Mouse (Mus musculus) gastrocnemius, adult 18-20 months (tissue): ENCODE measurements at regions not wholly inside any gene's neighbourhood (a gene's known extent, or its start where the extent isn't known, plus 50 kb on each side); places are given as distances from the start of the nearest gene placed in this dataset.

ENCODE experiments used
- DNase-seq: peaks from one replicate; pipeline ENCODE4 v3.0.0; 2021; ENCODE audit warnings: low spot score

DNA sequence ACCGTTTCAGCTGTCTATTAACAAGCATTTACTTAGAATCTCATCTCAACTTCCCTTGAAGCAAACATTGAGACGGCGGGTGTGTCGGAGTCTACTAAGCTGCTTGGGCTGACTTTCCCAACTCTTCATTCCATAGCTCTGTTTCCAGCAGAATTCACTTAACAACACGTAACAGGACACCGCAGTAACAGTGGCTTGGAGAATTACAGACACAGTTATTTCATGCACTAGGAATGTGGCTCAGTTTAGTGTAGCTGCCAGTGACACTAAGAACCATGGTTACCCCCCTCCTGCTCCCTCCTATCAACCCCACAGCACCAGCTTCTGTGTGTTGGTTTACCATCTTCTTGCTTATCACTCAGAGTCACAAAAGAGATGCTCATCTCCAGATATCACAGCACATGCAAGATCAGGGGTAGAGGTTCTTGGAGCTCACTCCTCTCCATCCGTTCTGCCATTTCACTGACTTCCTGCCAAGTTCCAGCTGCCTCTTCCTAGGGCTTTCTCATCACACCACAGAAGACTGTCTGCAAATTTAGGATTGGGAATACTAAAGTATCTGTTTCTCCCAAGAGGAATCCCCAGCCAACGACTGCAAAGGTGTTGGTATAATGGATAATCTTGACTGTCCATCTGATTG is 90.7 kb downstream of the Banf2 start:
- peak; percentile 41 for DNase-seq

DNA sequence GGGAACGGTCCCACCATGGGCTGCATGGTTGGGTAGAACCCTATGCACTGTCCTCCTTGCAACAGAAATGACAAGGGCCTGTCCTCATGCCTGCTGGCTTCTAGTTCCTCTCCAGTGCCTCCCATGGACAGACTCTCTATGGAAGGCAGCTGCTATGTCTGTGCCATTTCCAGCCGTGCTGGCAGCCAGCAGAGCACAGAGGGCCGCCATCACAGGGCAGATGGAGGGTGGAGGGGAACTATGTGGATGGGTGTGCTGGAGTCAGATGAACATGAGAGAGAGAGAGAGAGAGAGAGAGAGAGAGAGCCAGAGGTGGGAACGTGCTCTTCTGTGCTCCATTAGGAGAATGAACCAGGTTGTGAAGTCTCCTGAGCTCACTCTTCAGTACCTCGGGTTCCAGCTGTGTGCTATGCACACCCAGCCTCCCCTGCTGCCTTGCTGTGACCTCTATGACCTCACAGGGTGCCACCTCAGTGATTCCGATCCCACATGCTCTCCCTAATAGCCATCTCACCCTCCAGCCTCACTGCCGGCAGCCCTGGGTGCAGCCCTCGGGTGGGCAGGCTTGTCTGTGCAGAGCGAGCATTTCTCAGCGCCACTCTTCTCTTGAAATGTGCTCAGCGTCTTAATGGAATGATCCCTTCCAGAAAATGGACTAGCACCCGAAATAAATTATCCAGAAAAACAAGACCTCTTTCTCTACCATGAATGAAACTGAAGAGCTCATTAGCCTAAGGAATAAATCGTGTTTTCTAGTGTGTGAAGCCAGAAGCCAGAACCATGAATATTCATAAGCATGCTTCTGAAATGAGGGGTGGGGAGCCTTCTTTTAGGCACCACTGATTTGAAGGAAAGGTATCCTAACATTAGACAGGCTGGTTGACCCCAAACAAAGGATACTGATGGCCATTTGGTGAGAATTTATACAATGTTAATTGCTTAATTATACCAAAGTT is 94.5 kb downstream of the Banf2 start:
- DNase-seq = no peak

DNA sequence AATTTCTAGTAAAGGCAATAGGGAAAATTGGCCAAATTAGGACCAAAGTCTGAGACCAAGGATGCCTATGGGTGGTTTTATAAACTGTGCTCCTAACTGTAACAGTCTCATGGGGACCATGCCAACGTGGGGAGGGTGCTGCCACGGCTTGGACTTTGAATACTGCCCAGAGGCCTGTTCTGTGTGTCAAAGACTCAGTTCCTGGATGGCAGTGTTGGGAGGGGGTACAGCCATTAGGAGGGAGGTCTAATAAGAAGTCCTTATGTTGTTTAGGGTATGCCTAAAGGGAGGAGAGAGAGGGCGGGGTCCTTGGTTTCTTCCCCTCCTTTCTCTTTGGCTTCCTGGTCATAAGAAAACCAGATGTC is 95.2 kb downstream of the Banf2 start:
- no peak for DNase-seq

DNA sequence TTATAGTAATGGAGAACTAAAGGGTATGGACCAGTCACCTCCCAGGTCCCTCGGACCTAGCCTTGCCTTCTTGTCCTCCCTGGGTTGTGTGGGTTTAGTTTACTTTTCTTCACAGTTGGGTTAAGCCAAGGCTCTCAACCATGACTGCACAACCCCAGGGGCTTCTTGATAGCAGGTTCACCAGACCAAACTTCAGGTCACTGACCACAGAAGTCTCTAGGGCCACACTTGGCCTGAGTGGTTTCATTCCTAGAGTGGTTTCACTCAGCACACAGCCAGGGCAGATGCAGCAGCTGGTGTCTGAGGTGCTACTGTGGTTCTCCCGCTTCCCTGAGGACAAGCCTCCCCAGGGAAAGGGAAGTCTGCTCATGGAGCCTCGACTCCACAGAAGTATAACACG is 95.7 kb downstream of the Banf2 start:
- no peak for DNase-seq

DNA sequence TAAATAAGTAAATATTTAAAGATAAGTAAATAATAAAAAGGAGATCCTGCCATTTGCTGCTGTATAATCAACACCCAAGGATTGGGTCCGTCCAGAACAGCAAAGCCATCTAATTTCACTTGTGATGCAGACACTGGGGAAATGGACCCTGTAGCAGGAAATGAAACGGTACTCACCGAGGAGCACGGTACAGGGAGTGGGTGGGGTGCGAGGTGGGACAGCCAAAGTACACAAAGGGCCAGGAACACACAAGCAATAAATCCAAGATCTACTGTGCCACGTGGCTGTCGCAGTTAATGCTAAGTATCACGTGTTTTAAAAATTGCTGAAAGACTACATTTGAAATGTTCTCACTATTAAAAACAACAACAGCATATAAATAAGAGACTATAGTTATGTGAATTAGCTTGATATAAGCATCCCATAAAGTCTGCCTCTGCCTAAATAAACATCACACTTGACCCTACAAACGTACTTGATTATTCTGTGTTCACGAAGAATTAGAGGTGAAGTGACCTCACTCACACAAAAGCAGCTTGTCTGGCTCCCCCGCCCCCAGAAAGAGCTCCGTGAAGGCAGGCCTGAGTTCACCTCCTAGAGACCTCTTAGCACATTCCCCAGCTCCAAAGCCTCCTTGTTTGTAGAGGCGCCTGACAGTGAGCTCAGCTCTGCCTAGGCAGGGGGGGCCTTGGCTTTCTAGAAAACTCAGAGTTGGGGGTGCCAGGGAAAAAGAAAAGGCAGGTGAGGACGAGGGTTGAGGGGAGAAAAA is 101.1 kb downstream of the Banf2 start:
- no peak for DNase-seq

DNA sequence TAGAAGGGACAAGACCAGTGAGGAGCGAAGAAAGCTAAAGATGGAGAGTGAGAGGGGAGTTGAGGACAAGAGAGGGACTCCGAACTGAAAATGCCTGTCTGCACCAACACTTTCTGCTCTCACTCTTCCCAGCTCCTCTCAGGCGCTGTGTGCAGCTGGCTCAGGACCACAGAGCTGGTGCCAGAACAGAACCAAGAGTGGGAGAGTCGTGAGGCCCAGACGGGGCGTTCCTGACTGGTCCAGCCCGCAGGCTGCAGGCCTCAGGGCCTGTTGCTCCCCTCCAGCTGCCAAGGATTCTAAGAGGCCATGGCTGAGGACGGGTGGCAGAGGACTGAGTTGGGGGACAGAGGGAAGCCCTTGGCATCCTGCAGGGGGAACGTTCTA is 101.7 kb downstream of the Banf2 start:
- peak; percentile 47 for DNase-seq

DNA sequence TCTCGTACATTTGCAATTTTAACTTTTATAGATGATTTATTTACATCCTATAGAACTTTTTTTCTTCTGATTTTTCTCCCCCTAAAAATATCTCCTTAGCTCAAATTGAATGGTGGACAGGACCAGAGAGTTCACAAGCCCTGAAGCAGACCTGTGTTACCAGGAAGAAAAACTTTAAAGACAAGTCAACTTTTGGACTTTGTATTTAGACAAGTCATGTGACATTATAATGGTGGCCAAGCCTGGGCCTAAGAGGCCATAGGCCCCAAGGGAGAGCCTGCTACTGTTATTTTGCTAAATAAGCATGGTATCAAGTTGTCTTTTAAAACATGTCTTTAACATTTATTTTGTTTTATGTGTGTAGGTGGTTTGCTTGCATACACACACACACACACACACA is 102.7 kb downstream of the Banf2 start:
- no peak for DNase-seq

DNA sequence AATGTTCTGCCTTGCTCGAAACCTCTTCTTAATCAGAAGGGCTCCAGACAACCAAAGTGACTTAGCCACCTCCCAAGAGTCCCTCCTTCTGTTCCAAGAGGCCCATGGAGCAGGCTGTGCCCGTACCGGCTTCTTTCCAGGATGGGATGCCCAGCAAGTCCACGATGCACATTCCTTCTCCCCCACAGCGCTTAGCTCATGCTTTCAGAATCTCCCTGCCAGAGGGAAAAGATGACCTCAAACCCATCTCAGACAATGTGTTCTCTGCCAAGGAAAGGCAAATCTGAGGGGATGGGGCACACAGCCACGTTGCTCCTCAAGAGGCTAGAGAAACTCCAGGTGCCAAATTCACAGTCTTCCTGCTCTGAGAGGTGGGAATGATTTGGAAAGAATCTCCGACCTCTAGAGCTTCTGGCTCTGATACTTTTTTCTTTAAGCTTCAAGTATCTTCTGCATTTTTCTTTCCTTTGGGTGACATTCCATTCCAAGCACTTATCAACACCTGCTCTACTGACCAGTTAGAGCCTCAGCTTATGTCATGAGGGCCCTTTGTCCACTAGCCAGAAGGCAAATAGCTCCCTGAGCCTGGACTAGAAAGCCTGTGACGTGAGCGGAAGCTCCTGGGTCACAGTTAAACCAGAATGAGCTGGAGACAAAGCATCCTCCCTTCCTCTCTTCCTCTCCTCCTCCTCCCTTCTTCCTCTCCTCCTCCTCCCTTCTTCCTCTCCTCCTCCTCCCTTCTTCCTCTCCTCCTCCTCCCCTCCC is 110.9 kb downstream of the Banf2 start:
- DNase-seq = peak; percentile 29

DNA sequence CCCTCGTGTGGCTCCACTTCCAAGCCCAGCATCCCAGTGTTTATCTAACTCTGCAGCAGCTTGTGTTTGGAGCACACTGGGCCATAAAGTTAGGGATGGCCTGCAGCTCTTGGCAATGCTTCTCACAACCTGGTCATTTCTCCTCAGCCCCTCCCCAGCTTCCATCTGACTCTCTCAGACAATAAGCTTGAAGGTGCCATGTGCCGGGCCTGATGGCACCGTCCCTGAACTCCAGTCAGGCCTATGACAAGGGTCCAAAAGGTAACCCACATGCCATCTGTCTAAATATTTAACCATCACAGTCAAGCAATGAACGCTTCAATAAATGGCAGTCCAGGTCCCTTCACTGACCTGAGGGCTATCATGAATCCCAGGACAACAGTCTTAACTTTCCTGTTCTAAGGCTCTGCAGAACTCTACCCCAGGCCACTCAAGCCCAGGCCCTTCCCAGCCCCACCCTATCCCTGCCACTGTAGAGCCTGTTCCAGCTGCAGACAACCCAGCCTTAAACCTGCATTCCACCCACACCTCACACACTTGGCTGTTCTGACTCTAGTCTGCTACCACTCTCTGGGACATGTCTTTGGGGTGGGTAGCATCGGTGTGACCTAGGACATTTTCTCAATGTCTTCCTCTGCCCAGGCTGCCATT is 111.8 kb downstream of the Banf2 start:
- no peak for DNase-seq

DNA sequence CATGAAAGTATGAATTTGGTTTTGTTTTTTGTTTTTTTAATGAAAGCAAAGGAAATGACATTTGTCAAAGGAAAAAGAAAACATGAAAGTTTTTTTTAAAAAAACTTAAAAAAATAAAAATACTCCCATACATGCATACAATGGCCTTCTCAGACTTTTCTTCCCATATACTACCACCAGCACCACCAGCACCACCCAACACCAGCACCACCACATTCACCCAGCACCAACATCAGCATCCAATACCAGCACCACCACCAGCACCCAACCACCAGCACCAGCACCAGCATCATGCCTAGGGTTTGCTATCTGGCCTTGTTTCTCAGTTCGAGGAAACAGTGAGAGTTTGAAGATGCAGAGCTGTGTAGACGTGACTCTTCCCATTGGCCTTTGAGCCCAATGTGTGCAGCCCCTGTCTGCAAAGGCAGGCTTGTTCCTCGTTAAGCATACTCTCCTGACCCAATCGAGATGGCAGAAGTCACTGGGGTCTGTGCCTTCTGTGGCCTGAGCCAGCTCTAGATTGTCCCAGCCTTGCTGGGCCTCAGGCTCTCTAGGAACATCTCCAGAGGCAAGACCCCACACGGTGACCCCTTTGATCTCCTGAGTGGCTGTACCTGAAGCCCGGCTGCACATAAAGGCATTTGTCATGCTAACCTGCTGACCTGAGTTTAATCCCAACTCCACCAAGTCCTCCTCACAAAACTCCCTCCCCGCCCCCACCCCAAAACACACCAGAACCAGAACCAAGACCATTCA is 113.8 kb upstream of the Mgme1 start:
- DNase-seq = no peak

DNA sequence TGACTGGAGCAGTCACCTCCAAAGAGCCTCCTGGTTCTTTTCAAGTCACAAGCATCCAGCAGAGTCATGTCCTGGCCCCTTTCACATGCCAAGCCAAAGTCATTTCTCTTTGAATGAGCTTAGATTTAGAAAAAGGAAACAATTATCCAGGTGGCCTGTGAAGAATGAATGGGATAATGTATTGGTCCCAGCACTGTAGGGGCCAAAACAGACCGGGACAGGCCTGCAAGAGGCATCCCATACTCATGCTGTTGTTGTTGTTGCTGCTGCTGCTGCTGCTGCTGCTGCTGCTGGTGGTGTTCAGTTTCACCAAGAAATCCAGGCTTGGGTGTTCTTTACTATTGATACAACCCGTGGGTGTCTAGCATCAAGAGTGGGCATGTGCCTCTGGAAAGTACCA is 113.1 kb upstream of the Mgme1 start:
- DNase-seq = no peak

DNA sequence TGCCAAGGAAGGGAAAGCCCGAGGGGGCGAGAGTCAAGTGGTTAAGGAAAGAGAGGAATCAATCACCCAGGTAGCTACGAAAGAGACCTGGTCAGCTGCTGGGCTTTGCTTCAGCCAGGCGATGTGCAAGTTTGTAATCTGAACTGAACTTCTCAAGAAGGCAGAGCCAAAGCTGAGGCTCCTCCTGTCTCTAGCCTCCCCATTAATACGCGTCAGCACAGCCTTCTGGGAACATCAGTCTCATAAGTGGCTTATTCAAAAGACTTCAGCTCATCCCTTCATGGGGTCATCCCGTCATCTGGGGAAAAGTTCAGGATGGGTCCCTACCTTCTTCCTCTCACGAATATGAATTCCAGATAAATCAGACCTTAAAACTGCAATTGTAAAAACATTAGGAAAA is 112.2 kb upstream of the Mgme1 start:
- no peak for DNase-seq

DNA sequence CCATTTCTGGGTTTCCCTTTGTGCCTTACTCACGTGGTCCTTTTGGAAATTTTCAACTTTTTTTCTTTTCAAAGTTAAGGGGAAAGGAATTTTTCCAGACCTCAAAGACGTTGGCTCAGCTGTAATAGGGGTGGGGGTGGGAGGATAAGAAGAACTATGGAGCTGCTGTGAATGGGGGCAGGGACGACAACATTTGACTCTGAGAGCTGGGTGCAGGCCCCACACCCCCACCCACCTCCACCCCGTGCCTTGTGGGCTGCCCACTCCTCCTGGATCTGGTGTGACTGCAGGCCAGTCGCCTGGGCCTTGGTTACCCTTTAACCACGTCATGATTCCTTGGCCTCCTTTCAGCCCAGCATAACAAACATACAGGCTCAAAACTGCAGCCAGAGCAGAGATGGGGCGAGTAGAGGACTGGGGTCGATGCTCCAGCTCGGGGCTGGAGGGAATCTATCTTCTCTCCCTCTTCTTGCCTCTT is 110.6 kb upstream of the Mgme1 start:
- no peak for DNase-seq

DNA sequence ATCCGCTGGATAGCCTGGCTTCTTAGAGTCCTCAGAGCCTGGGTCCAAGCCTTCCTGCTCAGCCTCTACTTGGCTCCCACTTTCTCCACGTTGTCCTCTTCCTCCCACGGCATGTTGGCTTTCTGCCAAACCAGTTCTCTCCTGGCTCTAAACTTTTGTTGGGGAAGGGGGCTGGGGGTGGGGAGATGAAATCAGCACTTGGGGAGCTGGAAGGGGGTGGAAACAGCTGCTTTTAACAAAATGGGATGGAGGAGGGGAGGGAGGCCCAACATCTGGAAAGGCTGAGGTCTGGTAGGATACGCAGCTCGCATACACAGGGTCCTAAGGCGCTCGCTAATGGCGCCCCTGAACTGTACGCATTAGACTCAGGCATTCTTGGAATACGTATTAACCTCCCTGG is 110.0 kb upstream of the Mgme1 start:
- DNase-seq = peak; percentile 39

DNA sequence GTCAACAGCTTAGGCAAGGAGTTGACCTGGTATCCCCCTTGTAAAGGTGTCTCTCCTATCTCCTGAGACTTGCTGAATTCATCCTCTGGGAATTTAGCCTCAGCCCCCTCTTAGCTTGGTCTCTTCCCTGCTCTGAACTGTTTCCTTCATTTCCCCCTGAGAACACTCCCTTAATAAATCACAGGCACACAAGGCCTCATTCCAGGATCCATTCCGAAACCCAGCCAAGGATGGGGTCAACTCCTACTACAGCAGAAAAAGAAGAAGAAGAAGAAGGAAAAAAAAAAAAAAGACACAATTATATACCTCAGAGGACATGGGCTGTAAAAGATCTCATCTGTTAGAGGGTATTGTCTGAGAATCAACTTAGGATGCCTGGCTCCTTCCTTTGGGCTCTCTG is 108.6 kb upstream of the Mgme1 start:
- peak; percentile 44 for DNase-seq

DNA sequence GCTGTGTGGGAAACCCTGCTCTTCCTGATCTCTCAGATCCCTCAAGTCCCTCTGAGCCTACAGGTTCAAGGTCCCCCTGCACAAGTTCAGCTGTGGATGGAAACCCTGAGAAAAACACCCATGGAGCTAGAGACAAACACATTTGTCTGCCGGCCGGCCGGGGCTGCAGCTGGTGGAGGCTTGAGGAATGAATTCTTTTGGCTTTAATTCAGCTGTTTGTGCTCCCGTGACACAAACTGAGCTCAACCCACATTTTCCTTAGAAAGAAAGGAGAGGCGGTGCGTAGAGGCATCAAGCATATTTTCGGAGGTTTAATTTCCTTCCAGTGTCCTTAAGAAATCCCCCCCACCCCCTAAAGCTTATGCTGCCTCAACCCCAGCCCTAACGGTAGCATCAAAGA is 106.4 kb upstream of the Mgme1 start:
- peak; percentile 46 for DNase-seq

DNA sequence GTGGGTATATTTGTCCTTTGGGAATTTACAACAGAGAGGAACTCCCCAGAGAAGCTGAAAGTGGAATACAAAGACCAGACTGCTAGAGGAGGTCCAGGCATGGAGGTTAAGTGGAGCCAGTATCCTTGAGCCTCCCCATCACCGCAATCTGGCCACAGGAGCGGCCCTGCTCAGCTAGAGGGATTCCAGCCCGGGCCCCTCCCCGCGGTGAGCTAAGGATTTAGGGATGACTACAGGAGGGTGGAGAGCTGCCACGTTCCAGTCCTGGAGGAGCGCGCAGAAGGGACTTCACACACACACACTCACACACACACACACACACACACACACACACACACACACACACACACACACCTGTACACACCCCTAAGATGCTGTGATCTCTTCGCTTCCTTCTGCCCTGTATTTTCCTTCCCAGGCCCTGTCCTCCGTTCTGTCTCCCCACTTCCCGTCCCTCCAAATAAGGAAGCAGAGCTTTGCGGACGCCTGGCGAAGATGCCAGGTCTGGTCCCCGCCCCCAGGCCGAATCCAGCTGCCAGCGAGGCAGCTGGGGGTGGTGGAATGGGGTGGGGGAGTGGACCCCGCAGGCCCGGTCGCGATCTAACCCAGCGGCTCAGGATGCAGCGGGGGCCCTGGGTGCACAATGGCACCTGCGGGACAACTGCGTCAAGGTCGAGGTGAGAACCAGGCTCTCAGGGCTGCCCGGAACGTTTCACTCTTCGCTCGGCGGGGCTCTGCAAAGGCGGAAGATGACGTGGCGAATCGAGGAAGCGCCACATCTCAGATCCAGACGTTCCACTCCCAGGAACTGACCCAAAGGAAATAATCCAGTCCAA is 105.3 kb upstream of the Mgme1 start:
- peak; percentile 83 for DNase-seq

DNA sequence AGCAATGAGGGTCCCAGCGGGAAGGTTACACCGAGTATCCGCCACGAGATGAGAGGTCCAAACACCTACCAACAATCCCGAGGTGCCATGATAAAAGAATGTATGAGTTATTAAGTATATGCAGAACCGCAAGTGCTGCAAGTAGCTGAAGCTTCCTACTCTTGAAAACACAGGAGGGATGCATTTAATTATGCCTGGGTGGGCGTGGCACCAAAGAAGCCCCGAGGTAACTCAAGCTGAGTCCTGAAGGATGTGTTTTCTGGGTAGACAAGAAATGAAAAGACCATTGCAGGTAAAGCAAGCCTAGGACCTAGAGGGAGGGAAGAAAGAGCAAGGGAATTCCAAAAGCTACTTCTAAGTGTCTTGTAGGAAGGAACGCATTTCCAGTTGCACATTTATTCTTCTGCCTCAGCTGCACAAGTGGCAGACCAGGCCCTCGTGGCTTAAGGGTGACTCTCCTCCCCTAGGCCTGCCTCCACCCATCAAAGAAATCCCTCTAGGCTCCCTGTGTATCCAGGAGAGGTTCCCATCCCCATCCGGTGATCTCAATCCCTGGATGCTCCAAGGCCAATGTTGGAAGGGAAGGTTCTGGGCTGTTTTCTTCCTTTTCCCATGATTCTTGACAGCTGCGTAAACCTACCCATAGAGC is 104.2 kb upstream of the Mgme1 start:
- DNase-seq = no peak
